Comparison of ENCODE assay signal across 8 mouse cellular contexts in genomic region chrX:97069816-97070215, GRCm38 (mm10). TPM values are rescaled to one million over a fixed set of nuclear protein-coding genes. Genes with fewer than 3 reads are reported as not detected.
DNase-seq lines count a peak whose midpoint lies in the region; ATAC-seq lines count a peak whose summit lies in the region.

No protein-coding gene starts in this region.

- H3K36me3 ChIP-seq in heart, embryonic 12.5 days, result no peaks in the 10 kb centered on the region
- no peaks in the 10 kb centered on the region for H3K36me3 ChIP-seq in embryonic facial prominence, embryonic 10.5 days (replicated peaks)
- H3K36me3 ChIP-seq in neural tube, embryonic 11.5 days (ENCODE audit: control insufficient read depth, insufficient read depth, low read length), result no peaks in the 10 kb centered on the region

- intact Hi-C loops in heart, postnatal 10 days (cut with DNase I), result loop anchor here (10.0 kb wide), 1 partner anchor 365 kb away; no protein-coding TSS in a partner anchor

- no peaks in the 10 kb centered on the region for H3K4me1 ChIP-seq in heart, embryonic 12.5 days (replicated peaks)
- no peaks in the 10 kb centered on the region for H3K4me1 ChIP-seq in embryonic facial prominence, embryonic 10.5 days
- H3K4me1 ChIP-seq in neural tube, embryonic 11.5 days (ENCODE audit: control insufficient read depth, insufficient read depth, low read length), result no peaks in the 10 kb centered on the region

- 17% methylated on average over 11 of the region's 11 CpGs for WGBS in heart, embryonic 12.5 days
- 13% methylated on average over 11 of the region's 11 CpGs for WGBS in embryonic facial prominence, embryonic 10.5 days
- 17% methylated on average over 11 of the region's 11 CpGs for WGBS in neural tube, embryonic 11.5 days

- no peak for DNase-seq in heart, postnatal 10 days
- peak; percentile 46 for DNase-seq in embryonic facial prominence, embryonic 10.5 days (ENCODE audit: low spot score)
- peak; percentile 6 for DNase-seq in hindlimb bud, embryonic 11.5 days (ENCODE audit: extremely low spot score, low read depth, low spot score)
- DNase-seq in neural tube, embryonic 11.5 days (ENCODE audit: low spot score), result peak; percentile 58
- no peak for DNase-seq in gastrocnemius, postnatal 4 days (ENCODE audit: low spot score in 2 of 2)
- DNase-seq in layer of hippocampus, adult 8-10 months (ENCODE audit: low spot score in 2 of 2), result no peak
- DNase-seq in heart, adult 8-10 months (ENCODE audit: low spot score), result no peak

- H3K4me2 ChIP-seq in heart, embryonic 12.5 days, result 0 out of 2 replicates have a peak overlapping the region, but pooled peaks have one; percentile 19
- H3K4me2 ChIP-seq in neural tube, embryonic 11.5 days (ENCODE audit: low read depth), result no peak overlapping the region

- H3K9ac ChIP-seq in heart, embryonic 12.5 days, result no peak overlapping the region
- H3K9ac ChIP-seq in neural tube, embryonic 11.5 days (ENCODE audit: low read length), result no peak overlapping the region

- ATAC-seq in heart, embryonic 12.5 days (ENCODE audit: insufficient number of reproducible peaks, low FRiP score), result no peak
- ATAC-seq in neural tube, embryonic 11.5 days (ENCODE audit: insufficient read depth, low FRiP score, low TSS enrichment), result peak; percentile 93

- H3K27me3 ChIP-seq in heart, embryonic 12.5 days (replicated peaks), result peaks cover 20% of the 10 kb centered on the region
- H3K27me3 ChIP-seq in embryonic facial prominence, embryonic 10.5 days (replicated peaks; ENCODE audit: low read depth, poor library complexity, severe bottlenecking), result peaks cover 39% of the 10 kb centered on the region
- peaks cover 6% of the 10 kb centered on the region; the same call in 1 of the 2 replicates for H3K27me3 ChIP-seq in neural tube, embryonic 11.5 days (ENCODE audit: control insufficient read depth, insufficient read depth, low read length)

- H3K4me3 ChIP-seq in heart, embryonic 12.5 days, result no peak overlapping the region
- no peak overlapping the region for H3K4me3 ChIP-seq in embryonic facial prominence, embryonic 10.5 days
- no peak overlapping the region for H3K4me3 ChIP-seq in neural tube, embryonic 11.5 days (ENCODE audit: low read depth, low read length)

- no peak overlapping the region for H3K27ac ChIP-seq in heart, embryonic 12.5 days (ENCODE audit: poor library complexity, severe bottlenecking)
- H3K27ac ChIP-seq in embryonic facial prominence, embryonic 10.5 days (replicated peaks), result no peak overlapping the region
- no peak overlapping the region for H3K27ac ChIP-seq in neural tube, embryonic 11.5 days (ENCODE audit: low read depth, low read length)

- no peaks in the 10 kb centered on the region for H3K9me3 ChIP-seq in heart, embryonic 12.5 days (replicated peaks)
- H3K9me3 ChIP-seq in embryonic facial prominence, embryonic 10.5 days, result no peaks in the 10 kb centered on the region
- H3K9me3 ChIP-seq in neural tube, embryonic 11.5 days (ENCODE audit: control insufficient read depth, low read length), result no peaks in the 10 kb centered on the region

RNA-seq across cellular contexts. Expression of gene Pgr15l, which starts 2.6 kb away (rescaled TPM):
- not detected in 2 replicates for polyA plus RNA-seq in heart, embryonic 12.5 days (2016; fragmentation: Nextera tagmentation; extraction: Ambion mirVana)
- not detected for total RNA-seq in heart, postnatal 10 days (2021)
- polyA plus RNA-seq in embryonic facial prominence, embryonic 10.5 days (2016; fragmentation: Nextera tagmentation; extraction: Ambion mirVana), result not detected in 2 replicates
- polyA plus RNA-seq in neural tube, embryonic 11.5 days (2014; fragmentation: Nextera tagmentation; extraction: Ambion mirVana), result not detected in 2 replicates
- not detected for total RNA-seq in gastrocnemius, postnatal 4 days (2021)
- total RNA-seq in layer of hippocampus, adult 8-10 months (2022), result under 1 TPM; 0.08 to 0.26 (median 0.17) TPM
- not detected for total RNA-seq in heart, adult 8-10 months (2022)

Comparison
In these comparisons a context has a peak if more than half of its experiments do, and no peak if none do; other contexts are left out.
1. DNase-seq: peak in embryonic facial prominence, embryonic 10.5 days (single experiment), hindlimb bud, embryonic 11.5 days (single experiment) and neural tube, embryonic 11.5 days (single experiment); none in heart, postnatal 10 days (0 of 2), gastrocnemius, postnatal 4 days (0 of 2), layer of hippocampus, adult 8-10 months (0 of 2) and heart, adult 8-10 months (single experiment).